In the genomic region with DNA sequence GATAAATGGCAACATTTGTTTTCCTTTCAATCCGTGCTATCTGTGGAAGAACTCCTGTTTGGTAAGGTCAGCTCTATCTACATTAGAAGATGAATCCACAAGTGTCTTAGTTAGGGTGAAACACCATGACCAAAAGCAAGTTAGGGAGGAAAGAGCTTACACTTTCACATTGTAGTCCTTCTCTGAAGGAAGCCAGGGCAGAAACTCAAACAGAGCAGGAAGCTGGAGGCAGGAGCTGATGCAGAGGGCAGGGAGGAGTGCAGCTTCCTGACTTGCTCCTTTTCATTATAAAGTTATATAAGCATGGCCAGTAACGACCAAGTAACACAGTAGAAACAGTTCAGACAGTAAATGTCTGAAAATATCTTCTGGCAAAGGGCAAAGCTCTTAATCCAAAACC, we compare ENCODE assay signal across 28 mouse cellular contexts.
"Had no signal": no experiment of that assay in that cellular context is flagged by ENCODE, and none has a peak within 500 bp of the region (broad histone marks: within the 10 kb centered on the region; RNA-seq: fewer than 3 reads in every experiment).

No protein-coding gene starts in this region.

- H3K4me2 ChIP-seq: embryonic facial prominence, embryonic 12.5 days; embryonic facial prominence, embryonic 13.5 days; embryonic facial prominence, embryonic 15.5 days; forebrain, embryonic 12.5 days; forebrain, embryonic 13.5 days; forebrain, embryonic 15.5 days had no signal

- H3K9me3 ChIP-seq: embryonic facial prominence, embryonic 10.5 days; embryonic facial prominence, embryonic 12.5 days; embryonic facial prominence, embryonic 13.5 days; embryonic facial prominence, embryonic 15.5 days; forebrain, embryonic 10.5 days; forebrain, embryonic 12.5 days; forebrain, embryonic 13.5 days; forebrain, embryonic 15.5 days had no signal

- H3K4me1 ChIP-seq: embryonic facial prominence, embryonic 12.5 days; embryonic facial prominence, embryonic 15.5 days; forebrain, embryonic 13.5 days; forebrain, embryonic 15.5 days had no signal

- ATAC-seq: forebrain, embryonic 13.5 days; forebrain, embryonic 14.5 days; forebrain, embryonic 15.5 days; forebrain, embryonic 16.5 days had no signal

- H3K9ac ChIP-seq: embryonic facial prominence, embryonic 12.5 days; embryonic facial prominence, embryonic 13.5 days; embryonic facial prominence, embryonic 15.5 days; forebrain, embryonic 12.5 days; forebrain, embryonic 13.5 days; forebrain, embryonic 15.5 days; forebrain, postnatal 0 days had no signal

- DNase-seq: cerebellum, adult 2 months; cerebellum, adult 8-10 months; cerebellum, adult 9-10 months; cerebellum, adult 9-11 months; cerebellum, postnatal 10 days; cerebellum, postnatal 14 days; cerebellum, postnatal 25 days; cerebellum, postnatal 36 days; embryo, embryonic 11 days; gastrocnemius, adult 2 months; gastrocnemius, postnatal 10 days; gastrocnemius, postnatal 14 days; gastrocnemius, postnatal 25 days; gastrocnemius, postnatal 36 days; heart, adult 18-20 months; heart, adult 2 months had no signal

- H3K27ac ChIP-seq: embryonic facial prominence, embryonic 10.5 days; embryonic facial prominence, embryonic 12.5 days; embryonic facial prominence, embryonic 13.5 days; embryonic facial prominence, embryonic 15.5 days; forebrain, embryonic 10.5 days; forebrain, embryonic 12.5 days; forebrain, embryonic 13.5 days; forebrain, embryonic 15.5 days; gastrocnemius, adult 2 months; heart, adult 2 months had no signal

- H3K27me3 ChIP-seq: embryonic facial prominence, embryonic 12.5 days; embryonic facial prominence, embryonic 13.5 days; embryonic facial prominence, embryonic 15.5 days; forebrain, embryonic 12.5 days; forebrain, embryonic 13.5 days; forebrain, embryonic 15.5 days had no signal

- H3K4me3 ChIP-seq: embryonic facial prominence, embryonic 10.5 days; embryonic facial prominence, embryonic 12.5 days; embryonic facial prominence, embryonic 13.5 days; embryonic facial prominence, embryonic 15.5 days; erythroblast, embryonic 14.5 days; forebrain, embryonic 10.5 days; forebrain, embryonic 12.5 days; forebrain, embryonic 13.5 days; forebrain, embryonic 15.5 days; gastrocnemius, adult 2 months; heart, adult 2 months had no signal

- H3K36me3 ChIP-seq: embryonic facial prominence, embryonic 10.5 days; embryonic facial prominence, embryonic 12.5 days; embryonic facial prominence, embryonic 13.5 days; embryonic facial prominence, embryonic 15.5 days; forebrain, embryonic 10.5 days; forebrain, embryonic 12.5 days; forebrain, embryonic 15.5 days had no signal
